Mouse (Mus musculus): ENCODE data around the gene Clcn3. TPM values are rescaled to one million over a fixed set of nuclear protein-coding genes. Genes with fewer than 3 reads are reported as not detected.

Gene Clcn3
- 16.0 and 36.5 TPM in 2 replicates for polyA plus RNA-seq (2012; ENCODE audit: low replicate concordance)

GRCm38 (mm10) chr8:60982701-60983687, at the start of gene Clcn3:
Gene Clcn3 (minus strand): TSS chr8:60983300.

GRCm38 (mm10) chr8:60992910-60993638, 10.0 kb upstream of the Clcn3 start, which contains the start of gene Nek1:
Gene Nek1 (plus strand): TSS chr8:60993195.

GRCm38 (mm10) chr8:60889843-60890519, 93.1 kb downstream of the Clcn3 start, which contains the start of gene Hpf1:
Gene Hpf1 (plus strand): TSS chr8:60890418.

Other genes starting within 250 kb of the Clcn3 start
- gene Hpf1, start 92.9 kb downstream of the Clcn3 start, polyA plus RNA-seq (2012; ENCODE audit: low replicate concordance), result 1.1 and 6.2 TPM in 2 replicates
- gene Nek1, start 9.9 kb upstream of the Clcn3 start, polyA plus RNA-seq (2012; ENCODE audit: low replicate concordance), result 3.8 and 4.7 TPM in 2 replicates
- 0.89 and 2.4 TPM in 2 replicates for gene Sh3rf1, start 240.6 kb upstream of the Clcn3 start, polyA plus RNA-seq (2012; ENCODE audit: low replicate concordance)